Mouse (Mus musculus): ENCODE data around the gene AW011738. TPM values are rescaled to one million over a fixed set of nuclear protein-coding genes. Genes with fewer than 3 reads are reported as not detected.
A peak's percentile ranks its signal among the peaks of the same experiment; 100 is the strongest.

AW011738 gene
- polyA plus RNA-seq, 1 experiment from 2014 or later = 7.0 TPM

DNA sequence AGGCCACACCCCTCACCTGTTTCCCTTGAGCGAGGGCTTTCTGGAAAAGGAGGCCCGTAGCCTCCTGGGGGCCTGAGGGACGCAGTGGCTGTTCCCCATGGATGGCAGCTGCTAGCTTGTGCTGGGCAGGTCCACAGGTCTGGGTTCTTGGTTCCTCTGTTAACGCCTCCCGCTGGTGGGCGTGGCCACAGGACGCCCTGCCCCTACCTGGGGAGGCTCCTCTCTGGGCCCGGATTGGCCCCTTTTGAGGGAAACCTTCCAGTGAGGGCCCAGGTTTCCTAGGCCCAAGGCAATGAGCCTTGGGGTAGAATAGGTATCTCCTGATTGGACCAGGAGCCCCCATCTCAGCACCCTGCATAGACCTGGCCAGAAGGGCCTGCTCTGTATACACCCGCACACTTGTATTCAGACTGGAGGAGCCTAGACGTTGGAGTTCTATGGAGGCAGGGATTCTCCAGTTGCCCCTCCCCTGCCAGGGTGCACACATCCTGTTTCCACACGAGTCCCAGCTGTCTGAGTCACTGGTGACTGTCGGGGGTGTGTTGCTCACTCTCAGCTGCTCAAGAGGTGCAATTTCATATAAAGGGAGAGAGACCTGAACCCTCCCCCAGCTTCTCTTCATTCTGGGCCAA is 25.4 kb downstream of the AW011738 start:
- Histone ChIP-seq H3K4me1 (peaks cover 4% of the 10 kb centered on the region), H3K9me3 (no peaks in the 10 kb centered on the region), H3K36me3 (peaks cover 46% of the 10 kb centered on the region), H3K27ac (no peak overlapping the region), H3K4me3 (no peak overlapping the region), H3K4me2 (replicated peaks) (no peak overlapping the region), H3K27me3 (replicated peaks) (no peaks in the 10 kb centered on the region), H3K9ac (no peak overlapping the region)
- 26% methylated on average over 12 of the region's 12 CpGs for WGBS
- ATAC-seq (ENCODE audit: low FRiP score, low read depth) = no peak

GRCm38 (mm10) chr4:156234021-156234501 is 31.0 kb downstream of the AW011738 start:
- H3K4me1 ChIP-seq = peaks cover 15% of the 10 kb centered on the region
- peak overlapping the region; percentile 92 for H3K4me2 ChIP-seq (replicated peaks)
- H3K36me3 ChIP-seq = peaks cover 53% of the 10 kb centered on the region
- peak overlapping the region; percentile 78 for H3K9ac ChIP-seq
- no peak overlapping the region; the same call in 1 of the 2 replicates for H3K27ac ChIP-seq
- 3% methylated on average over 17 of the region's 17 CpGs for WGBS
- peak overlapping the region; percentile 76 for H3K4me3 ChIP-seq
- ATAC-seq (ENCODE audit: low FRiP score, low read depth) = 0 out of 2 replicates have a peak, but pooled peaks have one; percentile 19
- no peaks in the 10 kb centered on the region for H3K27me3 ChIP-seq (replicated peaks)
- H3K9me3 ChIP-seq = no peaks in the 10 kb centered on the region

- Histone ChIP-seq H3K9me3 (no peaks in the 10 kb centered on the region), H3K9ac (peak within 1 kb of the TSS; percentile 78), H3K36me3 (peaks cover 53% of the 10 kb centered on the region), H3K4me3 (peak within 1 kb of the TSS; percentile 87), H3K27ac (peak within 1 kb of the TSS; percentile 57), H3K4me2 (replicated peaks) (peak within 1 kb of the TSS; percentile 92), H3K27me3 (replicated peaks) (no peaks in the 10 kb centered on the region), H3K4me1 (peaks cover 15% of the 10 kb centered on the region)
- peak; percentile 60 for ATAC-seq (ENCODE audit: low FRiP score, low read depth)
- WGBS = 1% methylated on average over 46 of the region's 48 CpGs
Observed at GRCm38 (mm10) chr4:156234701-156235213, 31.7 kb downstream of the AW011738 start, which contains the start of gene Plekhn1. Gene Plekhn1 (minus strand): TSS chr4:156234857.

GRCm38 (mm10) chr4:156235360-156235770 is 32.3 kb downstream of the AW011738 start:
- H3K4me1 ChIP-seq = peaks cover 15% of the 10 kb centered on the region
- H3K36me3 ChIP-seq = peaks cover 53% of the 10 kb centered on the region
- peak overlapping the region; percentile 87 for H3K4me3 ChIP-seq
- peak overlapping the region; percentile 74 for H3K9ac ChIP-seq
- peak; percentile 57; the same call in 1 of the 2 replicates for ATAC-seq (ENCODE audit: low FRiP score, low read depth)
- H3K27me3 ChIP-seq (replicated peaks) = no peaks in the 10 kb centered on the region
- H3K27ac ChIP-seq = peak overlapping the region; percentile 57; the same call in 1 of the 2 replicates
- no peaks in the 10 kb centered on the region for H3K9me3 ChIP-seq
- H3K4me2 ChIP-seq (replicated peaks) = peak overlapping the region; percentile 92
- under 1% methylated on average over 15 of the region's 15 CpGs for WGBS

DNA sequence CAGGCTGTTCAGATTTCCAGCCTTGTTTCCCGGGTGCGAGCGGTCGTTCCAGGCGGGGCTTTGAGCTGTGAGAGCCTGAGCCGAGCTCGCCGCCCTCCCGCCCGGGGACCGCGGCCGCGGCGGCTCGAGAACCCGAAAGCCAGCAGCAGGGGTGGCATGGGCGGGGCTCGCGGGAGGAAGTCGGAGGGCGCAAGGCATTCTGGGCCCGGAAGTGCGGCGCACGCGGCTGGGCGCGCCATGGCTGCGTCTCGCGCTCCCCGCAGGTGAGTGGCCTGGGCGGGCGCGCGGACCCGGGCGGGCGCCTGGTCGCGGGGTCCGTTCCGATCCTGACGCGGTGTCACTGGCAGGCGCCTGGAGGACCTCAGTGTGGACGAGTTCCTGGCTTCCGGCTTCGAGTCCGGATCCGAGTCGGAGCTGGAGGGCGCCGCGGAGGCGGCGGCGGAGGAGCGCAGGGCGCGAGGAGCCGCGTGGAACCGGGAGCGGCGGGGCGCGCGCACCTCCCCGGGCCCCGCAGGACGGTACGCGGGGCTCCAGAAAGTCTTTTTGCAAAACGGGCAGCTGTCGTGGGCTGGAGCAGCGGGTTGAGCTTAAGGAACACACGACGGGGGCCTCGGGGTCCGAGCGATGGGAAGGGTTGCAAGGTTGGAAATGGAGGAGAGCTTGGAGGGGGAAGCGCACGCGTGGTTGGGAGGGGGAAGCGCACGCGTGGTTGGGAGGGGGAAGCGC is 32.9 kb downstream of the AW011738 start, which contains the start of gene Noc2l:
TSS of gene Noc2l (plus strand) at position 203 of the 726 bp plus-strand sequence.
- under 1% methylated on average over 88 of the region's 90 CpGs for WGBS
- Histone ChIP-seq H3K9ac (peak within 1 kb of the TSS; percentile 78), H3K27me3 (replicated peaks) (no peaks in the 10 kb centered on the region), H3K4me1 (peaks cover 15% of the 10 kb centered on the region), H3K9me3 (no peaks in the 10 kb centered on the region), H3K27ac (peak within 1 kb of the TSS; percentile 57), H3K4me2 (replicated peaks) (peak within 1 kb of the TSS; percentile 92), H3K36me3 (peaks cover 53% of the 10 kb centered on the region), H3K4me3 (peak within 1 kb of the TSS; percentile 87)
- peak; percentile 83 for ATAC-seq (ENCODE audit: low FRiP score, low read depth)

GRCm38 (mm10) chr4:156236651-156237447 is 33.7 kb downstream of the AW011738 start:
- Histone ChIP-seq H3K9me3 (no peaks in the 10 kb centered on the region), H3K4me1 (peaks cover 15% of the 10 kb centered on the region), H3K4me2 (replicated peaks) (peak overlapping the region; percentile 92), H3K9ac (no peak overlapping the region), H3K27me3 (replicated peaks) (no peaks in the 10 kb centered on the region), H3K4me3 (peak overlapping the region; percentile 87), H3K36me3 (peaks cover 53% of the 10 kb centered on the region), H3K27ac (no peak overlapping the region)
- WGBS = 22% methylated on average over 58 of the region's 60 CpGs
- ATAC-seq (ENCODE audit: low FRiP score, low read depth) = no peak

DNA sequence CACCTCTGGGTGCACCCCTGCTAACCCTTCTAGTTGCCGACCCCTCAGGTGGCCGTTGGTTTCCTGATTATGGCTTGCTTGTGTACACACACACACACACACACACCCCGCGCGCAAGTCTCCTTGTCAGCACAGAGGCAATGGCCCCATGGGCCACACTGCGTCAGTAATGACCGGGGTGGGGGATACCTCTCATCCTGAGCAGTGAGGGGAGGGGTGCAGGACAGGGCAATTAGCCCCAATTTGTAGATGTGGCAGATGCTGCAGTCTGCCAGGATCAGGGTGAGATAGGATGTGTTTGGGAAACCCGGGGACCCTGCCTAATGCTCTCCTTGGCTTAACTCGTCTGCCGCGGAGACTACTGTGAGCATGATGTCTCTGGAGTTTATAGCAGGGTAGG is 46.5 kb downstream of the AW011738 start:
- Histone ChIP-seq H3K4me2 (replicated peaks) (no peak overlapping the region), H3K27me3 (replicated peaks) (peaks cover 15% of the 10 kb centered on the region), H3K27ac (no peak overlapping the region), H3K9me3 (no peaks in the 10 kb centered on the region), H3K9ac (no peak overlapping the region), H3K4me3 (no peak overlapping the region), H3K4me1 (0 out of 2 replicates have a peak, but pooled peaks cover 5% of the 10 kb centered on the region), H3K36me3 (peaks cover 50% of the 10 kb centered on the region)
- 54% methylated on average over 11 of the region's 11 CpGs for WGBS
- ATAC-seq (ENCODE audit: low FRiP score, low read depth) = no peak

DNA sequence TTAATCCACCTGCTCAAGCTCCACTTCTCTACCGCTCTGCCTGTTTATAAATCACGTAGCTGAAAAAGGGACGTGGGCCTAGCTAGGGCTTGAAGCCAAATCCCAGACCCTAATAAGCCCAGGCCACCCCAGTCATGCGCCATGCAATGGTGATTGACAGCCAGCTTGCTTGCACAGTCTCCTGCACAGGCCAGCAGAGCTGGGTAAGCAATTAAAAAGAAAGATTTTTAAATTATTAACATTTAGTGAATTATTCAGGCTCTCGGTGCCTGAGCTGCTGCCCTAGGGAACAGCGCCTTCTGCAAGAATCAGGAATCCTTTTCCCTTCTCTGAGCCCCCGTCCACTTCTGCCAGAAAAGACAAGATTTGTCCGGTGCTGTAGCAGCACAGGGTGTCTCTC is 48.0 kb downstream of the AW011738 start:
- H3K4me2 ChIP-seq (replicated peaks) = no peak overlapping the region
- H3K36me3 ChIP-seq = peaks cover 36% of the 10 kb centered on the region
- peaks cover 13% of the 10 kb centered on the region for H3K4me1 ChIP-seq
- ATAC-seq (ENCODE audit: low FRiP score, low read depth) = no peak
- peaks cover 27% of the 10 kb centered on the region for H3K27me3 ChIP-seq (replicated peaks)
- H3K9ac ChIP-seq = no peak overlapping the region
- no peak overlapping the region for H3K4me3 ChIP-seq
- 72% methylated on average over 8 of the region's 8 CpGs for WGBS
- H3K9me3 ChIP-seq = no peaks in the 10 kb centered on the region
- H3K27ac ChIP-seq = no peak overlapping the region

GRCm38 (mm10) chr4:156252140-156252539 is 49.0 kb downstream of the AW011738 start:
- Histone ChIP-seq H3K9me3 (no peaks in the 10 kb centered on the region), H3K27ac (no peak overlapping the region), H3K27me3 (replicated peaks) (peaks cover 27% of the 10 kb centered on the region), H3K36me3 (peaks cover 26% of the 10 kb centered on the region), H3K9ac (no peak overlapping the region), H3K4me2 (replicated peaks) (no peak overlapping the region), H3K4me1 (peaks cover 13% of the 10 kb centered on the region), H3K4me3 (no peak overlapping the region)
- no peak for ATAC-seq (ENCODE audit: low FRiP score, low read depth)
- 32% methylated on average over 7 of the region's 7 CpGs for WGBS

DNA sequence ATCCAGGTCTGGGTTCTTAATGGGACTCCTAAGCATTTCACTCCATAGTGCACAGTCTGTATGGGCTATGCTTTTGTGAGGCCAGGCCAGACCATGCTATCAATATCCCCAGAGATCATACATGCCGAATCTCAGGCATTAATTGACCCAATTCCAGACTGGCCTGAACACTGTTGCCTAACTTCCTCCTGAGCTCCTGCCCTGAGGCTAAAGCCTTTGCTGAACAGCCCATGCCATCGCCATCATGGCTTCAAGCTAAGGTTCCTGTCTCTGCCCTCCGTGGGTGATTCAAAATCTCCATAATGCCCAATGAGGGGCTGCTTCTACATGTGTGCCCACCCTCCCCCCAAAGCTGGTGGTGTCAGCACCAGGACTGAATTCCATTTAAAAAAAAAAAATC is 49.5 kb downstream of the AW011738 start:
- no peak overlapping the region for H3K9ac ChIP-seq
- H3K9me3 ChIP-seq = no peaks in the 10 kb centered on the region
- H3K27ac ChIP-seq = no peak overlapping the region
- H3K36me3 ChIP-seq = peaks cover 22% of the 10 kb centered on the region
- peaks cover 27% of the 10 kb centered on the region for H3K27me3 ChIP-seq (replicated peaks)
- WGBS = 28% methylated on average over 3 of the region's 3 CpGs
- H3K4me3 ChIP-seq = no peak overlapping the region
- ATAC-seq (ENCODE audit: low FRiP score, low read depth) = no peak
- no peak overlapping the region; the same call in 1 of the 2 replicates for H3K4me2 ChIP-seq (replicated peaks)
- peaks cover 13% of the 10 kb centered on the region for H3K4me1 ChIP-seq

DNA sequence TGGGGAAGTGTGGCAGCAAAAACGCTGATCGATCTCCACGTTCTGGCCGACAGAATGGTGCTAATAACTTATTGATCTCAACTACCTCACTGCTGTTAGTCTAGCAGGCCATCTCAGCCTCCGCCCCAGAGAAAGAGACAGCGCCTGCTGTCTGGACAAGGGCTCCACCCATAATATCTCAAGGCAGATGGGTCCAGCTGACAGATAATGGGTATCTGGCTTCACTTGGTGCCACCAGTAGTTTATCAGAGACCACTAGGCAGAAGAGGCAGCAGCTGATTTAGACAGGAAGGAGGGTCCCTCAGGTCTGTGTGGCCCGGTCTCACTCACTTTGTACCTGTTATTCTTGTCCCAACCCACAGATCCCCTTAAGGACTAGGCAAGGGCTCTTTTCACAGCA is 49.9 kb downstream of the AW011738 start:
- WGBS = 38% methylated on average over 7 of the region's 7 CpGs
- no peak overlapping the region; the same call in 1 of the 2 replicates for H3K4me2 ChIP-seq (replicated peaks)
- peaks cover 17% of the 10 kb centered on the region for H3K36me3 ChIP-seq
- no peak overlapping the region for H3K4me3 ChIP-seq
- no peak for ATAC-seq (ENCODE audit: low FRiP score, low read depth)
- H3K4me1 ChIP-seq = peaks cover 13% of the 10 kb centered on the region
- no peak overlapping the region for H3K9ac ChIP-seq
- peaks cover 27% of the 10 kb centered on the region for H3K27me3 ChIP-seq (replicated peaks)
- H3K27ac ChIP-seq = no peak overlapping the region
- no peaks in the 10 kb centered on the region for H3K9me3 ChIP-seq
